Mouse (Mus musculus) MEL (cell line): Measurements from ENCODE around the gene Camta2. TPM values are rescaled to one million over a fixed set of nuclear protein-coding genes. Genes with fewer than 3 reads are reported as not detected.

Experiments used
- DNase-seq: peaks from one replicate; pipeline ENCODE4 v3.0.0; 2011; ENCODE audit warnings: low read depth, low spot score
- H3K27ac ChIP-seq: 2 replicates; pipeline ENCODE4 v1.5.1; 2012; ENCODE audit warnings: low read depth, mild to moderate bottlenecking, control low read depth, low read length, moderate library complexity; ENCODE audit not compliant: control insufficient read depth
- H3K27me3 ChIP-seq, 2 experiments: fragments of 150-350 bp in 1 of 2; sonication (generic) in 1 of 2; 2 replicates each; pipeline ENCODE4 v1.6.1; 2012; ENCODE audit warnings: low read length in 2 of 2, mild to moderate bottlenecking in 2 of 2, improper control_type of control experiment in 1 of 2, moderate library complexity in 1 of 2; ENCODE audit not compliant: insufficient read depth in 2 of 2, control insufficient read depth in 1 of 2
- H3K36me3 ChIP-seq, 2 experiments: 2 replicates each; pipeline ENCODE4 v1.6.1; 2012 to 2014; ENCODE audit warnings: low read length in 2 of 2, improper control_type of control experiment in 1 of 2, inconsistent platforms in 1 of 2, mild to moderate bottlenecking in 1 of 2; ENCODE audit not compliant: insufficient read depth in 2 of 2, control insufficient read depth in 1 of 2
- H3K4me1 ChIP-seq, 2 experiments: fragments of 150-350 bp in 1 of 2; sonication (generic) in 1 of 2; 2 replicates each; pipeline ENCODE4 v1.6.1; 2012; ENCODE audit warnings: low read length in 2 of 2, improper control_type of control experiment in 1 of 2, mild to moderate bottlenecking in 1 of 2; ENCODE audit not compliant: insufficient read depth in 2 of 2, control insufficient read depth in 1 of 2
- H3K4me3 ChIP-seq, 2 experiments: fragments of 150-350 bp in 1 of 2; sonication (generic) in 1 of 2; 2 replicates each; pipeline ENCODE4 v1.5.1; 2012; ENCODE audit warnings: low read depth in 2 of 2, low read length in 2 of 2, mild to moderate bottlenecking in 2 of 2, moderate library complexity in 2 of 2, control low read depth in 1 of 2, improper control_type of control experiment in 1 of 2; ENCODE audit not compliant: control insufficient read depth in 1 of 2, insufficient read depth in 1 of 2
- H3K79me2 ChIP-seq: 2 replicates; pipeline ENCODE4 v1.6.1; 2012; ENCODE audit warnings: mild to moderate bottlenecking, low read length, moderate library complexity; ENCODE audit not compliant: control insufficient read depth, poor library complexity, insufficient read depth
- H3K9ac ChIP-seq: 2 replicates; pipeline ENCODE4 v1.6.1; 2012; ENCODE audit warnings: low read depth, mild to moderate bottlenecking, control low read depth, low read length, moderate library complexity; ENCODE audit not compliant: control insufficient read depth, poor library complexity, severe bottlenecking
- H3K9me3 ChIP-seq: fragments of 150-350 bp; sonication (generic); replicated peaks from 2 replicates; pipeline ENCODE4 v1.6.1; 2012; ENCODE audit warnings: mild to moderate bottlenecking, low read length, improper control_type of control experiment, moderate library complexity; ENCODE audit not compliant: insufficient read depth
- BHLHE40 ChIP-seq: IDR thresholded peaks from 2 replicates; pipeline ENCODE4 v1.6.1; 2012; ENCODE audit warnings: low read depth, mild to moderate bottlenecking, inconsistent platforms, low read length, improper control_type of control experiment, borderline replicate concordance
- CHD1 ChIP-seq: IDR thresholded peaks from 2 replicates; pipeline ENCODE4 v1.6.1; 2012; ENCODE audit warnings: low read depth, mild to moderate bottlenecking, inconsistent platforms, low read length, improper control_type of control experiment
- CHD2 ChIP-seq: IDR thresholded peaks from 2 replicates; pipeline ENCODE4 v1.6.1; 2011; ENCODE audit warnings: low read length, improper control_type of control experiment
- CTCF ChIP-seq, 3 experiments: IDR thresholded peaks in 2 of 3; conservative IDR thresholded peaks in 1 of 3; 2 replicates each; pipeline ENCODE4 v1.5.1; 2011 to 2012; ENCODE audit warnings: low read length in 3 of 3, low read depth in 2 of 3, mild to moderate bottlenecking in 2 of 3, improper control_type of control experiment in 1 of 3, inconsistent platforms in 1 of 3, mixed read lengths in 1 of 3, moderate library complexity in 1 of 3; ENCODE audit not compliant: control insufficient read depth in 1 of 3, insufficient read depth in 1 of 3, poor library complexity in 1 of 3, severe bottlenecking in 1 of 3
- E2F4 ChIP-seq: IDR thresholded peaks from 2 replicates; pipeline ENCODE4 v1.6.1; 2011; ENCODE audit warnings: low read depth, low read length, improper control_type of control experiment, borderline replicate concordance
- EP300 ChIP-seq, 2 experiments: IDR thresholded peaks; 2 replicates each; pipeline ENCODE4 v1.6.1; 2011; ENCODE audit warnings: improper control_type of control experiment in 2 of 2, low read length in 2 of 2, low read depth in 1 of 2, mild to moderate bottlenecking in 1 of 2
- ETS1 ChIP-seq: IDR thresholded peaks from 2 replicates; pipeline ENCODE4 v1.6.1; 2012; ENCODE audit warnings: low read depth, mild to moderate bottlenecking, inconsistent platforms, low read length, improper control_type of control experiment, moderate library complexity
- GATA1 ChIP-seq: IDR thresholded peaks from 2 replicates; pipeline ENCODE4 v1.6.1; 2011; ENCODE audit warnings: low read depth, low read length, improper control_type of control experiment
- KAT2A ChIP-seq: conservative IDR thresholded peaks from 2 replicates; pipeline ENCODE4 v1.6.1; 2012; ENCODE audit warnings: low read depth, low read length, improper control_type of control experiment, inconsistent platforms
- MAFK ChIP-seq: IDR thresholded peaks from 2 replicates; pipeline ENCODE4 v1.6.1; 2011; ENCODE audit warnings: low read depth, mild to moderate bottlenecking, low read length, improper control_type of control experiment, borderline replicate concordance
- MAX ChIP-seq: IDR thresholded peaks from 2 replicates; pipeline ENCODE4 v1.6.1; 2011; ENCODE audit warnings: low read length, improper control_type of control experiment
- MYB ChIP-seq: IDR thresholded peaks from 2 replicates; pipeline ENCODE4 v1.6.1; 2011; ENCODE audit warnings: mild to moderate bottlenecking, low read depth, low read length, improper control_type of control experiment
- NELFE ChIP-seq: IDR thresholded peaks from 2 replicates; pipeline ENCODE4 v1.6.1; 2011; ENCODE audit warnings: low read depth, low read length, improper control_type of control experiment
- POLR2A ChIP-seq, 2 experiments: IDR thresholded peaks; 2 replicates each; pipeline ENCODE4 v1.6.1; 2011 to 2012; ENCODE audit warnings: low read length in 2 of 2, mild to moderate bottlenecking in 2 of 2, control low read depth in 1 of 2, improper control_type of control experiment in 1 of 2, low read depth in 1 of 2, moderate library complexity in 1 of 2; ENCODE audit not compliant: control insufficient read depth in 1 of 2, insufficient read depth in 1 of 2, poor library complexity in 1 of 2
- POLR2AphosphoS2 ChIP-seq: IDR thresholded peaks from 2 replicates; pipeline ENCODE4 v1.6.1; 2011; ENCODE audit warnings: low read length, improper control_type of control experiment
- POLR2AphosphoS5 ChIP-seq: IDR thresholded peaks from 2 replicates; pipeline ENCODE4 v1.6.1; 2012; ENCODE audit warnings: low read depth, borderline replicate concordance, mild to moderate bottlenecking, inconsistent platforms, low read length, moderate library complexity, mixed read lengths
- RAD21 ChIP-seq: IDR thresholded peaks from 2 replicates; pipeline ENCODE4 v1.6.1; 2011; ENCODE audit warnings: mild to moderate bottlenecking, low read depth, low read length, improper control_type of control experiment
- RCOR1 ChIP-seq: IDR thresholded peaks from 2 replicates; pipeline ENCODE4 v1.6.1; 2012; ENCODE audit warnings: low read depth, mild to moderate bottlenecking, inconsistent platforms, low read length, improper control_type of control experiment
- TAL1 ChIP-seq: IDR thresholded peaks from 2 replicates; pipeline ENCODE4 v1.6.1; 2012; ENCODE audit warnings: mild to moderate bottlenecking, inconsistent platforms, low read length, moderate library complexity, mixed read lengths
- TCF12 ChIP-seq: IDR thresholded peaks from 2 replicates; pipeline ENCODE4 v1.6.1; 2014; ENCODE audit warnings: low read depth, mild to moderate bottlenecking, inconsistent platforms, low read length, improper control_type of control experiment, moderate library complexity
- USF1 ChIP-seq: IDR thresholded peaks from 2 replicates; pipeline ENCODE4 v1.6.1; 2014; ENCODE audit warnings: low read depth, mild to moderate bottlenecking, inconsistent platforms, low read length, improper control_type of control experiment, moderate library complexity
- ZC3H11A ChIP-seq: IDR thresholded peaks from 2 replicates; pipeline ENCODE4 v1.6.1; 2012; ENCODE audit warnings: low read depth, mild to moderate bottlenecking, inconsistent platforms, low read length, improper control_type of control experiment
- ZKSCAN1 ChIP-seq: IDR thresholded peaks from 2 replicates; pipeline ENCODE4 v1.6.1; 2012; ENCODE audit warnings: low read depth, mild to moderate bottlenecking, inconsistent platforms, low read length, improper control_type of control experiment, moderate library complexity
- ZMIZ1 ChIP-seq: IDR thresholded peaks from 2 replicates; pipeline ENCODE4 v1.6.1; 2012; ENCODE audit warnings: low read depth, mild to moderate bottlenecking, inconsistent platforms, low read length, improper control_type of control experiment, moderate library complexity
- polyA plus RNA-seq, 2 experiments: library from polyadenylated mRNA; stranded (reverse) in 1 of 2; unstranded in 1 of 2; fragments of >175 nt in 1 of 2; fragments of >200 nt in 1 of 2; gene quantifications; 2 replicates each; pipeline versions ENCODE4 v1.2.1 to v1.2.4; 2012; ENCODE audit warnings: low replicate concordance in 2 of 2, low read depth in 1 of 2; ENCODE audit not compliant: insufficient read length in 2 of 2, insufficient read depth in 1 of 2, missing spikeins in 1 of 2
- total RNA-seq: library from RNA; depleted of rRNA; stranded (reverse); fragments of 300-350 nt; gene quantifications from 2 replicates; pipeline ENCODE4 v1.2.3, GENCODE M21; 2012

Gene Camta2
- total and polyA plus RNA-seq, 3 experiments, result 1.9 to 15.0 TPM; not detected in 1

DNA sequence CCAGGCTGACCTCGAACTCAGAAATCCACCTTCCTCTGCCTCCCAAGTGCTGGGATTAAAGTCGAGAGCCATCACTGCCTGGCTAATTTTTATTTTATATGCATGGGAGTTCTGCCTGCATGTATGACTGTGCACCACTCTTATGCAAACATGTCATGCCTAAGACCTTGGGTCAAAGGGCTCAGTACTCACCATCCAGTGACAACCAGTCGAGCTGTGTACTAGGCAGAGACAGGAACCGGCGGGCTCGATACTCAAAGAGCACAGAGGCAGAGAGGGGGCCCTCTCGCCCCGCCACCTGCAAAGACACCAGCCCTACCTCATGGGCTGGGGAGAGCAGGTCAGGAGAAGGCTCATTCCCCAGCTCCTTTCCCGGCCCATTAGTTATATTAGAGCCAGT, 9.8 kb downstream of the Camta2 start:
- H3K27ac ChIP-seq, result no peak overlapping the region

DNA sequence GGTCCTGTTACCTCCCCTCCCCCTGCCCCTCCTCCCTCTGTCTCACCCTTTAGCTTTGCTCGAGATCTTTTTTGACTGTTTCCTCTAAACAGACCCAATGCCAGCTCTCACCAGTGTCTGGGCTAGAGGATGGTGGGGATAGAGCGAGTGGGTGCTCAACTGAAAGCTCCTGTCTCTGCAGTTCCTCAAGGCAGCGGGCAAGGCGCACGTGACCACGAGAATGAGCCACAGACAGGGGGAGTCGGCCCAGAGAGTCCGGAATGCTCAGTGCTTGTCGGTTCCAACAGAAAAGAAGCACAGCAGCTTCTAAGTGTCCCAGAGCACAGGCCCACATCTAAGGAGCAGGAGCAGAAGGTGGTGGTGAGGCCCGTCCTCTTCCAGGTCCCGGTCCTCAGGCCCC, 13.4 kb downstream of the Camta2 start:
- Histone ChIP-seq H3K9me3 (no peaks in the 10 kb centered on the region), H3K27me3 (no peaks in the 10 kb centered on the region), H3K4me1 (0 out of 4 replicates have a peak, but pooled peaks cover 0 to 15% of the 10 kb centered on the region in 2 experiments), H3K9ac (no peak overlapping the region), H3K79me2 (peaks cover 3% of the 10 kb centered on the region; the same call in 1 of the 2 replicates), H3K27ac (no peak overlapping the region), H3K36me3 (peaks cover 0 to 6% of the 10 kb centered on the region in 2 experiments; a peak in 2 of 4 replicates), H3K4me3 (no peak overlapping the region)
- no peak for DNase-seq
- no peak for TF ChIP-seq ZMIZ1
- no peak for TF ChIP-seq GATA1
- TF ChIP-seq CTCF (IDR thresholded peaks at IDR 0.05 in 2 of 3, conservative IDR thresholded peaks at IDR 0.05 in 1 of 3; ENCODE audit: control insufficient read depth in 1 of 3, insufficient read depth in 1 of 3, low read depth in 2 of 3, low read length in 3 of 3, poor library complexity in 1 of 3, severe bottlenecking in 1 of 3), result no peak
- no peak for TF ChIP-seq POLR2AphosphoS2
- no peak for TF ChIP-seq ETS1
- no peak for TF ChIP-seq MAFK
- no peak for TF ChIP-seq CHD1
- TF ChIP-seq EP300 (IDR thresholded peaks at IDR 0.05; ENCODE audit: low read depth in 1 of 2, low read length in 2 of 2), result no peak
- no peak for TF ChIP-seq E2F4
- no peak for TF ChIP-seq KAT2A
- no peak for TF ChIP-seq TAL1
- no peak for TF ChIP-seq RCOR1
- TF ChIP-seq BHLHE40, result no peak
- no peak for TF ChIP-seq ZC3H11A
- no peak for TF ChIP-seq NELFE
- no peak for TF ChIP-seq MAX
- TF ChIP-seq RAD21, result no peak
- no peak for TF ChIP-seq ZKSCAN1

More for the DNA sequence above, 9.8 kb downstream of the Camta2 start:
- TF ChIP-seq EP300 (IDR thresholded peaks at IDR 0.05; ENCODE audit: low read depth in 1 of 2, low read length in 2 of 2) (no peak), TCF12 (no peak), CHD2 (no peak), USF1 (no peak), ZMIZ1 (no peak), KAT2A (no peak), MYB (no peak), CHD1 (no peak), POLR2A (IDR thresholded peaks at IDR 0.05; ENCODE audit: control insufficient read depth in 1 of 2, insufficient read depth in 1 of 2, low read depth in 1 of 2, low read length in 2 of 2, poor library complexity in 1 of 2) (no peak), POLR2AphosphoS5 (no peak)
- DNase-seq, result no peak
- Histone ChIP-seq H3K9me3 (no peaks in the 10 kb centered on the region), H3K9ac (no peak overlapping the region), H3K4me3 (no peak overlapping the region), H3K27me3 (no peaks in the 10 kb centered on the region), H3K79me2 (no peaks in the 10 kb centered on the region), H3K4me1 (peaks cover 0 to 4% of the 10 kb centered on the region in 2 experiments; a peak in 3 of 4 replicates), H3K36me3 (peaks cover 0 to 5% of the 10 kb centered on the region in 2 experiments; a peak in 2 of 4 replicates)
